Mouse (Mus musculus): Measurements from ENCODE around the gene Lypd4. TPM values are rescaled to one million over a fixed set of nuclear protein-coding genes. Genes with fewer than 3 reads are reported as not detected.
A peak's percentile ranks its signal among the peaks of the same experiment; 100 is the strongest.

Lypd4 gene
- 0.15 TPM in 1 of 2 replicates, not detected in the other for polyA plus RNA-seq (2012; rRNA removed)

DNA sequence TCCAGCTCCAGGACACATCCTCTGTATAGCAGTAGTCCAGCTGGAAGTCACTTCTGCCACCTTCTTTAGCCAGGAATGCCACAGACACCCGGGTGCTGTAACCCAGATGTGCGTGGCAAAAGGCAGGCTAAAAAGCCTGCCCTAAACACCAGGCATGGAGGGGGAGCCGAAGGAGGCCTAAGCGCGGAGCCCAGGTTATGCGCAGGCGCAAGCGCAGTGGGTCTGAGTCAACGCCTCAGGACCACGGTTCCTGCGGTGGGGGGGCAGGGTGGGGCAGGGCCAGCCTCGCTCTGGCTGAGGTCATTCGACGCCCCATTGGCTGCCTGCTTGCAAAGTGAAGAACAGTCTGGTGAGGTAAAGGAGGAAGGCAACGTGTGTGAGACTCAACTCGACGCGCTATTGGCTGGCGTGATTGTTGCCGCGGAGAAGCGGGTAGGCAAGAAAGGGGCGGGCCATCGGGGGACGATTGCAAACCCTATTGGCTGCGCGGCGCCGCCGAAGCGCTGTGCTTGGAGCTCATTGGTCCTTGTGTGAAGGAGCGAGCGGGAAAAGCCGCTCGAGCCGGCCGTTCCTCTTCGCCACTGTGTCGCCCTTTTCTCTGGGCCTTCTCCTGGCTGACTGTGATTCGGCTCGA is at the start of gene Lypd4, which contains the start of gene Dmrtc2:
Lypd4 (minus strand) TSS at position 410 of the 634 bp plus-strand sequence.
Dmrtc2 (plus strand) TSS at position 526 of the 634 bp plus-strand sequence.
- no peak for TF ChIP-seq POLR2A (IDR thresholded peaks at IDR 0.05; ENCODE audit: control insufficient read depth, extremely low read depth, insufficient read depth, low read length, poor library complexity)
- no peak for TF ChIP-seq CTCF (IDR thresholded peaks at IDR 0.05; ENCODE audit: borderline replicate concordance, control insufficient read depth, extremely low read depth, insufficient read depth, low read length, poor library complexity)

DNA sequence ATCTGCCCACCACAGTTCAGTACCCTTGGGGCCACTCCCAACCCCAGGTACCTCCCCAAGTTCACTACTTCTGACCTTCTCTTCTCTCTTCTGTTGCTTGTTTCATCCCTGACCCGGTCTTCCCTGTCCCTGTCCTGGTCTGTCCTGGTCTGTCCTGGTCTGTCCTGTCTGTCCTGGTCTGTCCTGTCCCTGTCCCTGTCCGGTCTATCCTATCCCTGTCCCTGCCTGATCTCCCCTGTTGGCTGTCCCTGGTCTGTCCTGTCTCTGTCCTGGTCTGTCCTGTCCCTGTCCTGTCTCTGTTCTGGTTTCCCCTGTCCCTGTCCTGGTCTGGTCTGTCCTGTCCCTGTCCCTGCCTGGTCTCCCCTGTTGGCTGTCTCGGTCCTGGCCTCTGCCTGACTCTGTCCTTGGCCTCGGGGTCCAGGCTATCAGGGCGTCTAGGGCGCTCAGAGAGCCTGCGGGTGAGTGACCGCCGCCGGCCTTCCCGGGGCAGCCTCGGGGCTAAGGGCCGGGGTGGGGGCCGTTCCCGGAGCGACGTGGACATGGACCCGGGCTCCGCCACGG is 49.1 kb upstream of the Lypd4 start:
- 97% methylated on average over 20 of the region's 20 CpGs for WGBS
- TF ChIP-seq CTCF (IDR thresholded peaks at IDR 0.05; ENCODE audit: borderline replicate concordance, control insufficient read depth, extremely low read depth, insufficient read depth, low read length, poor library complexity) (no peak), POLR2A (IDR thresholded peaks at IDR 0.05; ENCODE audit: control insufficient read depth, extremely low read depth, insufficient read depth, low read length, poor library complexity) (no peak)
- Histone ChIP-seq H3K27ac (ENCODE audit: control insufficient read depth, insufficient read depth, low read length) (no peak overlapping the region), H3K36me3 (ENCODE audit: control insufficient read depth, insufficient read depth, low read length) (peaks cover 71% of the 10 kb centered on the region), H3K4me1 (replicated peaks; ENCODE audit: control insufficient read depth, insufficient read depth, low read length) (no peaks in the 10 kb centered on the region), H3K4me3 (ENCODE audit: control insufficient read depth, insufficient read depth, low read length) (no peak overlapping the region), H3K27me3 (ENCODE audit: control insufficient read depth, insufficient read depth, low read length) (no peaks in the 10 kb centered on the region)
- DNase-seq = no peak

More for the DNA sequence above, at the start of gene Lypd4, which contains the start of gene Dmrtc2:
- H3K27ac ChIP-seq (ENCODE audit: control insufficient read depth, insufficient read depth, low read length) = no peak within 1 kb of the TSS
- 71% methylated on average over 41 of the region's 41 CpGs for WGBS
- no peak within 1 kb of the TSS for H3K4me3 ChIP-seq (ENCODE audit: control insufficient read depth, insufficient read depth, low read length)
- no peaks in the 10 kb centered on the region for H3K27me3 ChIP-seq (ENCODE audit: control insufficient read depth, insufficient read depth, low read length)
- H3K36me3 ChIP-seq (ENCODE audit: control insufficient read depth, insufficient read depth, low read length) = no peaks in the 10 kb centered on the region
- H3K4me1 ChIP-seq (replicated peaks; ENCODE audit: control insufficient read depth, insufficient read depth, low read length) = no peaks in the 10 kb centered on the region
- no peak for DNase-seq

DNA sequence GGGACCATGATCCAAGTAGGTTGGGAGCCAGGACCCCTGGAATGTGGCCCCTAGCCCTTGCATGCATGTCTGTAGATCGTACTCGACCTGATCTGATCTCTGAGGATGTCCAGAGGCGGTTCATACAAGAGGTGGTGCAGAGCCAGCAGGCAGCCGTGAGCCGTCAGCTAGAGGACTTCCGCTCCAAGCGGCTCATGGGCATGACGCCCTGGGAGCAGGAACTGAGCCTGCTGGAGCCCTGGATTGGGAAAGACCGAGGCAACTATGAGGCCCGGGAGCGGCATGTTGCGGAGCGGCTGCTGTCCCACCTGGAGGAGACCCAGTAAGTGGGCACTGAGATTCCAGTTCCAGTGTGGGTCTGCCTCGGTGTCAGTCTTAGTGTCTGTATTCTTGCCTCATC is 42.7 kb upstream of the Lypd4 start:
- TF ChIP-seq CTCF (IDR thresholded peaks at IDR 0.05; ENCODE audit: borderline replicate concordance, control insufficient read depth, extremely low read depth, insufficient read depth, low read length, poor library complexity) (no peak), POLR2A (IDR thresholded peaks at IDR 0.05; ENCODE audit: control insufficient read depth, extremely low read depth, insufficient read depth, low read length, poor library complexity) (no peak)
- DNase-seq = no peak
- Histone ChIP-seq H3K4me1 (replicated peaks; ENCODE audit: control insufficient read depth, insufficient read depth, low read length) (peaks cover 11% of the 10 kb centered on the region), H3K27ac (ENCODE audit: control insufficient read depth, insufficient read depth, low read length) (no peak overlapping the region), H3K4me3 (ENCODE audit: control insufficient read depth, insufficient read depth, low read length) (no peak overlapping the region), H3K27me3 (ENCODE audit: control insufficient read depth, insufficient read depth, low read length) (no peaks in the 10 kb centered on the region), H3K36me3 (ENCODE audit: control insufficient read depth, insufficient read depth, low read length) (peaks cover 56% of the 10 kb centered on the region)
- 96% methylated on average over 14 of the region's 14 CpGs for WGBS

DNA sequence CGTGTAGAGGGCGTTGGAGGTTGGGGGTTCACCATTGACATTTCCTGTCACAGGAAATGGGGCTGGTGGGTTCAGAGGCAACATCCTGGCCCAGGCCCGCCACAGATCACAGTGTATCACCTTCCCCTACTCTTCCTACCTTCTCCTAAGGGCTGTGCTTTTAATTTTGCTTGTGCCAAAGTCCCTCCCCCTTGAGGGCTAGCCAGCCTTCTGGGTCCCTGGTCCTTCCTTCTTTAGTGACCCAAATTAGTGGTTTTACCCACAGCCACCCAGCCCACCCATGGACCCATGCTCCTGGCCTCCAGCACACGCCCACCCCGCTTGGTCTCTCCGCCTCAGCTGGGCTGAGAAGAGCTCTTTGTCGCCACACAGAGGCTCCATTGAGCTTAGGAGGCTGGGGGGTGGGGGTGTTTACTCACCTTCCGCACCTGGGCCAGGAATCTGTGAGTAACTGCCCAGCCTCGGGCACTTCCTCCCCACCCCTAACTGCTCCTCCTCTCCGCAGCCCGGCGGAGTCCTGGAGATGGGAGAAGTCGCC is 37.5 kb upstream of the Lypd4 start:
- Histone ChIP-seq H3K4me3 (ENCODE audit: control insufficient read depth, insufficient read depth, low read length) (peak overlapping the region; percentile 53), H3K27me3 (ENCODE audit: control insufficient read depth, insufficient read depth, low read length) (no peaks in the 10 kb centered on the region), H3K4me1 (replicated peaks; ENCODE audit: control insufficient read depth, insufficient read depth, low read length) (peaks cover 32% of the 10 kb centered on the region), H3K36me3 (ENCODE audit: control insufficient read depth, insufficient read depth, low read length) (peaks cover 31% of the 10 kb centered on the region), H3K27ac (ENCODE audit: control insufficient read depth, insufficient read depth, low read length) (peak overlapping the region; percentile 97)
- WGBS = 3% methylated on average over 13 of the region's 13 CpGs
- peak; percentile 84 for DNase-seq
- TF ChIP-seq CTCF (IDR thresholded peaks at IDR 0.05; ENCODE audit: borderline replicate concordance, control insufficient read depth, extremely low read depth, insufficient read depth, low read length, poor library complexity) = 0 out of 2 replicates have a peak, but pooled peaks have one; percentile 41
- TF ChIP-seq POLR2A (IDR thresholded peaks at IDR 0.05; ENCODE audit: control insufficient read depth, extremely low read depth, insufficient read depth, low read length, poor library complexity) = 0 out of 2 replicates have a peak, but pooled peaks have one; percentile 39

DNA sequence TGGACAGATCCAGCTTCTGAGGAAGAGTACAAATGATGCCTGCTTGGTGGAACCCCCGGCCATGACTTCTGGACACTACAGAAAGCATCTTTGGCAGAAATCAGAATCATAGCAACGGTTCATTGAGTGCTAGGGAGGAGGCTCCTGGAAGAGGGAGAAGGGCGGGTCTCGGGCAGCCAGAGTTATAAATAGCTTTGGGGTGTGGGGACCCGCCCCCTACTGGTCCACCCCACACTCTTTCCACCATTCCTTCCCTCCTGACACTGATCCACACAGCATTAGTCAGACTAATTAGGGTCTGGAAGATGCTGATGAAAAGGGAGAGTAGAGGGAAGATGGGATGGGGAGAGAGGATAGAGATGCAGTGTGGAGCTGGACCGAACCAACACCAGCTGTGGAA is 36.8 kb upstream of the Lypd4 start:
- peak; percentile 53 for DNase-seq
- Histone ChIP-seq H3K36me3 (ENCODE audit: control insufficient read depth, insufficient read depth, low read length) (peaks cover 25% of the 10 kb centered on the region), H3K4me1 (replicated peaks; ENCODE audit: control insufficient read depth, insufficient read depth, low read length) (peaks cover 39% of the 10 kb centered on the region), H3K27me3 (ENCODE audit: control insufficient read depth, insufficient read depth, low read length) (no peaks in the 10 kb centered on the region), H3K4me3 (ENCODE audit: control insufficient read depth, insufficient read depth, low read length) (peak overlapping the region; percentile 53), H3K27ac (ENCODE audit: control insufficient read depth, insufficient read depth, low read length) (peak overlapping the region; percentile 97)
- TF ChIP-seq POLR2A (IDR thresholded peaks at IDR 0.05; ENCODE audit: control insufficient read depth, extremely low read depth, insufficient read depth, low read length, poor library complexity) (no peak), CTCF (IDR thresholded peaks at IDR 0.05; ENCODE audit: borderline replicate concordance, control insufficient read depth, extremely low read depth, insufficient read depth, low read length, poor library complexity) (no peak)
- whole genome bisulfite sequencing = 3% methylated on average over 6 of the region's 6 CpGs

DNA sequence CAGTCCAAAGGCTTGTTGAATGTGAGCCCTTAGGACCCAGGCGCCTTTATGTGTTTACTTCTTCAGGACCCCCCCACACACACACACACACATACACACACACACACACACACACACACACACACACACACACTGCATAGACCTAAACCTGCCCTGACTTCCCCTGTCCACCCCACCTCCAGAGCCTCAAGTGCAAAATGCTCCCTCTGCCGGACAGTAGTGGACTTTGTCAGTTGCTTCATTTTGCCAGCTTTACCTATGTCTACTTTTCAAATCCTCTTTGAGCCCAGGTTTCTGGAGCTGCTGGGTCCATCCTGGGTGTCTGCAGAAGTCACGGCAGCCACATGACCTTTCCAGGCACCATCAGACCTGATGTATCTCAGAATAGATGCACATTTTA is 35.2 kb upstream of the Lypd4 start:
- peak overlapping the region; percentile 48 for H3K27ac ChIP-seq (ENCODE audit: control insufficient read depth, insufficient read depth, low read length)
- TF ChIP-seq CTCF (IDR thresholded peaks at IDR 0.05; ENCODE audit: borderline replicate concordance, control insufficient read depth, extremely low read depth, insufficient read depth, low read length, poor library complexity) (0 out of 2 replicates have a peak, but pooled peaks have one; percentile 21), POLR2A (IDR thresholded peaks at IDR 0.05; ENCODE audit: control insufficient read depth, extremely low read depth, insufficient read depth, low read length, poor library complexity) (no peak)
- no peaks in the 10 kb centered on the region for H3K27me3 ChIP-seq (ENCODE audit: control insufficient read depth, insufficient read depth, low read length)
- peak; percentile 59 for DNase-seq
- H3K4me3 ChIP-seq (ENCODE audit: control insufficient read depth, insufficient read depth, low read length) = peak overlapping the region; percentile 10
- peaks cover 16% of the 10 kb centered on the region for H3K36me3 ChIP-seq (ENCODE audit: control insufficient read depth, insufficient read depth, low read length)
- WGBS = 17% methylated on average over 3 of the region's 3 CpGs
- peaks cover 39% of the 10 kb centered on the region for H3K4me1 ChIP-seq (replicated peaks; ENCODE audit: control insufficient read depth, insufficient read depth, low read length)

Data from thymus, adult 2 months (tissue).